9 mouse cellular contexts compared by ENCODE assay signal in genomic region chr2:181644361-181644760, GRCm38 (mm10). TPM values are rescaled to one million over a fixed set of nuclear protein-coding genes. Genes with fewer than 3 reads are reported as not detected.
DNase-seq lines count a peak whose midpoint lies in the region; ATAC-seq lines count a peak whose summit lies in the region.
"Had no signal": no experiment of that assay in that cellular context is flagged by ENCODE, and none has a peak within 500 bp of the region (broad histone marks: within the 10 kb centered on the region; RNA-seq: fewer than 3 reads in every experiment).

No protein-coding gene starts in this region.

- intact Hi-C loops in heart, postnatal 25 days (cut with DNase I): no loop called here

- peak; percentile 37 to 50 for DNase-seq in heart, adult 18-20 months
- DNase-seq in heart, postnatal 25 days (ENCODE audit: low spot score): no peak
- DNase-seq in A20 (ENCODE audit: low read depth, low spot score): peak; percentile 62
- peak; percentile 43 for DNase-seq in T-cell, adult 2 months (ENCODE audit: low spot score)
- DNase-seq in embryo, embryonic 9.5 days (ENCODE audit: extremely low spot score): peak; percentile 39
- DNase-seq in limb, embryonic 10.5 days (ENCODE audit: low spot score): peak; percentile 52
- DNase-seq in frontal cortex, postnatal 36 days (ENCODE audit: low spot score in 2 of 2): no peak

- H3K36me3 ChIP-seq in limb, embryonic 10.5 days: peaks cover 96% of the 10 kb centered on the region

- H3K4me1 ChIP-seq in limb, embryonic 10.5 days: peaks cover 13% of the 10 kb centered on the region

- no peaks in the 10 kb centered on the region for H3K27me3 ChIP-seq in limb, embryonic 10.5 days (ENCODE audit: low read depth, poor library complexity, severe bottlenecking)

- H3K27ac ChIP-seq in limb, embryonic 10.5 days: peak overlapping the region; percentile 71; the same call in 1 of the 2 replicates
- H3K27ac ChIP-seq: macrophage had no signal

- no peak overlapping the region for H3K4me3 ChIP-seq in limb, embryonic 10.5 days

- WGBS in limb, embryonic 10.5 days: 92% methylated on average over 2 of the region's 2 CpGs

- no peaks in the 10 kb centered on the region for H3K9me3 ChIP-seq in limb, embryonic 10.5 days (replicated peaks)

- peak; percentile 63; the same call in 1 of the 2 replicates for ATAC-seq in neutrophil, adult 5-6 weeks (ENCODE audit: extremely low read depth, insufficient number of reproducible peaks, low FRiP score, poor library complexity, severe bottlenecking)

RNA-seq across cellular contexts. Expression of gene Gm29797, which starts 12.5 kb away (rescaled TPM):
- not detected for total RNA-seq in heart, adult 18-20 months (2021)
- not detected for total RNA-seq in heart, postnatal 25 days (2021)
- polyA plus RNA-seq in limb, embryonic 10.5 days (2016; fragmentation: Nextera tagmentation; extraction: Ambion mirVana): 0.39 TPM in 1 of 2 replicates, not detected in the other
- not detected in 2 replicates for total RNA-seq in neutrophil, adult 5-6 weeks (2017)
- polyA plus RNA-seq: macrophage had no signal

RNA-seq across cellular contexts. Expression of gene Sox18, which starts 27.1 kb away (rescaled TPM):
- total RNA-seq in heart, adult 18-20 months (2021): 10 to 100 TPM; 38.7 to 49.6 TPM
- 10 to 100 TPM; 40.2 to 56.9 TPM for total RNA-seq in heart, postnatal 25 days (2021)
- 25.9 and 27.9 TPM in 2 replicates for polyA plus RNA-seq in limb, embryonic 10.5 days (2016; fragmentation: Nextera tagmentation; extraction: Ambion mirVana)
- total RNA-seq in neutrophil, adult 5-6 weeks (2017): not detected in 2 replicates
- polyA plus RNA-seq: macrophage had no signal

RNA-seq across cellular contexts. Expression of gene Tcea2, which starts 35.7 kb away (rescaled TPM):
- total RNA-seq in heart, adult 18-20 months (2021): 1 to 10 TPM; 5.1 to 5.8 TPM
- total RNA-seq in heart, postnatal 25 days (2021): 1 to 10 TPM; 5.8 to 6.4 TPM
- 16.5 and 25.8 TPM in 2 replicates for polyA plus RNA-seq in limb, embryonic 10.5 days (2016; fragmentation: Nextera tagmentation; extraction: Ambion mirVana)
- total RNA-seq in neutrophil, adult 5-6 weeks (2017): 18.4 and 24.7 TPM in 2 replicates

RNA-seq across cellular contexts. Expression of gene Samd10, which starts 45.3 kb away (rescaled TPM):
- total RNA-seq in heart, adult 18-20 months (2021): 1 to 10 TPM; 1.6 to 2.3 TPM
- total RNA-seq in heart, postnatal 25 days (2021): 1 to 10 TPM; 1.2 to 1.4 TPM
- polyA plus RNA-seq in limb, embryonic 10.5 days (2016; fragmentation: Nextera tagmentation; extraction: Ambion mirVana): 12.0 and 17.2 TPM in 2 replicates
- total RNA-seq in neutrophil, adult 5-6 weeks (2017): 6.9 and 9.7 TPM in 2 replicates

RNA-seq across cellular contexts. Expression of gene Rgs19, which starts 49.4 kb away (rescaled TPM):
- total RNA-seq in heart, adult 18-20 months (2021): 1 to 10 TPM; 7.4 to 7.7 TPM
- 1 to 10 TPM; 5.8 to 7.7 TPM for total RNA-seq in heart, postnatal 25 days (2021)
- polyA plus RNA-seq in limb, embryonic 10.5 days (2016; fragmentation: Nextera tagmentation; extraction: Ambion mirVana): 94.3 and 96.4 TPM in 2 replicates
- total RNA-seq in neutrophil, adult 5-6 weeks (2017): 175 and 197 TPM in 2 replicates

Comparison
In these comparisons a context has a peak if more than half of its experiments do, and no peak if none do; other contexts are left out.
1. DNase-seq: peak in heart, adult 18-20 months (2 of 2), A20 (single experiment), T-cell, adult 2 months (single experiment), embryo, embryonic 9.5 days (single experiment) and limb, embryonic 10.5 days (single experiment); none in heart, postnatal 25 days (single experiment) and frontal cortex, postnatal 36 days (0 of 2).
2. RNA of gene Sox18, which starts 27.1 kb away (total RNA-seq): 40.2 to 56.9 TPM in heart, postnatal 25 days and 38.7 to 49.6 TPM in heart, adult 18-20 months; not detected in neutrophil, adult 5-6 weeks; every median in the first group is over 10 times any median in the second.